Mouse (Mus musculus): ENCODE measurements around the gene Col17a1. TPM values are rescaled to one million over a fixed set of nuclear protein-coding genes. Genes with fewer than 3 reads are reported as not detected.

The Col17a1 gene
- total RNA-seq (2021): under 1 TPM; 0.05 to 0.07 TPM

DNA sequence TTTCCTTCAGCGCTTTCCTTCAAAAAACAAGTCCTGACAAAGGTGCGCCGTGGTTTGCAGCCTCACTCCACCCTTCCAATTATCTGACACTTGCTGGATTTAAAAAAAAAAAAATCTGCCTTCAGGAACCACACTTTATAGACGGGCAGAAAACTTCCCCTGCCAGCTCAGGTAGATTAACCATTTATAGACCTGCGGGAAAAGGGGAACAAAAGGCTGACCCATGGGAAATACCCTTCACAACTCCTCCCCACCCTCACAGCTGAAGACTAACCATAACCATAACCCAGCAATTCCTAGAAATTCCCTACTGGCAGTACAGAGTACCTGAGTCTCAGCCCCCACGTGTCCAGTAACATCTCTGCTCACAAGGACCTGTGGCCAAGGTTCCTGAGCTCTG is at the start of gene Col17a1:
Gene Col17a1 (minus strand): TSS at position 101 of the 400 bp plus-strand sequence.
- intact Hi-C loops (cut with DNase I): no loop called here
- DNase-seq: no peak

DNA sequence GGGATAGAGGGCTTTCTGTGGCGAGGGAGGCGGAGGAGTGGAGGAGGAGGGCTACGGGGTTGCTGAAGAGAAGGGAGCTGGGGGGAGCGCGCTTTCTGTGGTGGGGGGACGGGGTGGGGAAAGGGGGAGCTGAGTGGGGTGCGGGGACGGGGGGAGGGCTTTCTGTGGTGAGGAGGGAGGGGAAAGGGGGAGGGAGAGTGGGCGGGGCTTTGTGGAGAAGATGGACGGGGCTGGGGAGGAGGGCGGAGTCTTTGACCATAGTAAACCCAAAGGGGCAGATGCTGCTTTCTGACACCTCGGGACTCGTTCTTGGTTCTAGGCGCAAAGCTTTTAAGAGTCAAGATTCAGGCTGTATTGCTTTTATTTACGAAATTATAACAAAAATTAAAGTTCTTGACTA is 40.0 kb upstream of the Col17a1 start:
- intact Hi-C loops (cut with DNase I): loop anchor here (1.0 to 10.0 kb wide), 5 partner anchors 73 to 377 kb away; partner anchors contain the start of genes Cfap58 and Slk
- peak in 1 of 2 experiments; percentile 71 for DNase-seq

DNA sequence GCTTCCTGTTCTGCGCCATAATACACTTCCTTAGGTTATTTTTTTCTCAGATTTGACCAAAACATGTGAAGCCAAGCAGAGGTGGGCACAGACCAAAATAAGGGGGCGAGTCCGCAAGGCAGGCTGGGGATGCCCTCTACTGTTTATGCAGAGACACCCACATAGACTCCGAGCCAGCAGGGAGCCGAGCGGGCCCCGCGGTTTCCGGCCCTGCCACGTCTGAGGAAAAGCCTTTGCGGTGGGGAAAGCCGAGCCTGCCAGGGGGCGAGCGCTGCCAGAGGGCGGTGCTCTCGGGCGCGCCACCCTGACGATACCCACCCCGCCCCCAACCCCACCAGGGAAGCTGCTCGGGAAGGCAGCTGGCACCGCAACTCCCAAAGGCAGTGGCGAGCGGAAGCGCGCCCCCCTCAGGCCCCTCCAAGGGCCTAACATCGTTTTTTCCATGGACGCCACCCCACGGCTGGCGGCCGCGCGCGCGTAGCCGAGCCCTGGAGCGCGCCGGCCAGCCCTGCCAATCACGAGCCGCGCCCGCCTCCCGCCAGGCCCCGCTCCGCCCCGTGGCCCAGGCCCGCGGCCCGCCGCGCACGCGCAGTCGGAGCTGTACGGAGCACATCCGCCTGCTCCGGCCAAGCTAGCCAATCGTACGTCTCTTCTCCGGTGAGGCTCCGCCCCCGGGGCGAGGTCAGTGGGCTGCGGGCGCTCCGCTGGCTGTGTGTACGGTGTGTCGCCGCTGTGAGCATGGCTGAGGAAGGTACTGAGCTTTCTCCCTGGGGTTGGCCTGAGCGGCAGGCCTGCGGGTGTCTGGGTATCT is 39.4 kb upstream of the Col17a1 start, which contains the start of gene Sfr1:
Gene Sfr1 (plus strand): TSS at position 612 of the 811 bp plus-strand sequence.
- DNase-seq: peak; percentile 99
- intact Hi-C loops (cut with DNase I): loop anchor here (1.0 to 10.0 kb wide), 5 partner anchors 72 to 376 kb away; partner anchors contain the start of genes Cfap58 and Slk

DNA sequence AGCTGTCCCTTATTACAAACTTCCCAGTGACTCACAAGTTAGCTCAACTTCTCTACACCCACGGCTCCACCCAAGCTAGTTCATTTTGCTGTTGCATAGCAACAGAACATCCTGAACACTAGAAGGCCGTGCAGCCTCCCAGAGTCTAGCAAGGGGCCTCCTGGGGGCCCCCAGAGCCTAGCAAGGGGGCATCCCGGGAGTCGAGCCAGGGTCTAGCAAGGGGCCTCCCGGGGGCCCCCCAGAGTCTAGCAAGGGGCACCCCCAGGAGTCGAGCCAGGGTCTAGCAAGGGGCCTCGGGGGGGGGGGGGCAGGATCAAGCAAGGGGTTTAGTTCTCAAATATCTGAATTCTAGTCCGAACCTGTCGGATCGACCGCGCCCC is 38.8 kb upstream of the Col17a1 start:
- DNase-seq: peak; percentile 77 to 81
- intact Hi-C loops (cut with DNase I): loop anchor here (1.0 to 10.0 kb wide), 5 partner anchors 71 to 376 kb away; partner anchors contain the start of genes Cfap58 and Slk

DNA sequence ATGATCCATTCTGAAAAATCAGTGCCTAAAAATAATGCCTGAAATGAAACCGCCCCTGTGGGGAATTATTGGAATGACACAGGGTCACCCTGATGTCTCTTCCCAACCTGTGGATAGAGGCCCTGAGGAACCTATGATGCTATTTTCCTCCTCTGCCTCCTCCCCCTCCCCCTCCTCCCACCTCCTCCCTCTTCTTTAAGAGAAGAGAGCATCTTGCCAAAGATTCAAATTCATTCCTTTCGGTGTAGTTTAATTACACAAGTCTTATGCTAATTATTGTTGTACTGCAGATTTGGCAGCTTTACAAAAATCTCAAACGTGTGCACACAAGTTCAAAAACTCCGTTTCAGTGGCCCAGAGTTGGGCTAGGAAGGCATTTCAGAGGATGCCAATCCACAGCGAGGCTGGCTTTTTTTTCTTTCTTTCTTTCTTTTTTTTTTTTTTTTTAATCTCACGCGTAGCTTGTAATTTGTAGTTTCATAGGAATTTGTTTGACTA is 33.8 kb upstream of the Col17a1 start:
- no peak for DNase-seq
- intact Hi-C loops (cut with DNase I): no loop called here

DNA sequence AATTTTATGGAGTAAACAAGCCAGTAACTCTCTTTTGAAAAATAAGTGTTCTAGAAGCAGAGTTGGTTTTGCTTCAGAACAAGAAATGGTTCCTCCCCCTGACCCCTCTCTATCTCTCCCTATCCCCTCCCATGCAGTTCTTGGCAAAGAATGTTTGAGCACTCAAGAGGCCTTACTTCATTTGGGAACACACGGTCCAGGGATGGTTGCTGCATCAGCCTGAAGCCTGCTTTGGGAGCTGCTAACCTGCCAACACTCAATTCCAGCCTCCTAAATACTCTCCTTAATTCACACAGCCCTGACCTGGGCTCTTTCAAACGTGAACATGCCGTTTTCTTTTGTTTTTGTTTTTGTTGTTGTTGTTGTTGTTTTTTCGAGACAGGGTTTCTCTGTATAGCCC is 33.0 kb upstream of the Col17a1 start:
- intact Hi-C loops (cut with DNase I): loop anchor here (5.0 kb wide), 1 partner anchor 43 kb away; no protein-coding TSS in a partner anchor
- peak in 1 of 2 experiments; percentile 7 for DNase-seq

DNA sequence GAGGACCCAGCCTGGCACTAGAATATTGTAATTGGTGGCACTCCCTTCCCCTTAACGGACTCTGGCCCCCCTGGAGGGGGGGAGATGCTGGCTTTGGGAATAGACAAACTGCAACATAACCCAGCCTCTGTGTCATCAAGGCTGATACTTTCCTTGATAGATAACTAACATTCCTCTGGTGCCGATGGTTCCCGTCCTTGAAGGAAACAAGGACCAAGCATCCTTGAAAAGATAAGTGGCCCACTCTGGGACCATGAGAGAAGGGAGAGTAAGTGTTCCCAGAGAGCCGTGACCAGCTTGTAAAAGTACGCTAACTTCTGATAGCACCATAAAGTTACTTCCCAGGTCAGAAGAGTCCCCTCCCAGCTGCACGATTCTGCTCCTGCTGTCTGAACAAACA is 30.6 kb upstream of the Col17a1 start:
- DNase-seq: no peak
- intact Hi-C loops (cut with DNase I): loop anchor here (5.0 kb wide), 1 partner anchor 40 kb away; no protein-coding TSS in a partner anchor

DNA sequence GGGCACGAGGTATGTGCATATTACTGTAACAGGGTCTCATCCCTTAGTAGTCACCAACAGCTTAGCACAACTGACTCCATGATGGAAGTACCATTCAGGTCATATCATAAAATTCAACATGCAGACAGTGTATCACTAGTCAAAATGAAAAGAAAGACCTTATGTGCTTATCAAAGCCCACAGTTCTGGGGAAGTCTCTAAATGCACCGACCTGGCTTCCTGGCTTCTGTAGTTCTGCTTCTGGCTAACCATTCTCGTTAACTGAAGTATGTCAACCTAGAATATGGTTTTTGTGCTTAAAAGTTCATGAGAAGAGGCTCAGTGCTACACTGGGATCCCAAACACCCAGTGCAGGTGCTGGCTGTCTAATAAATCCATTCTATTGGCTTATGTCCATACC is 27.3 kb upstream of the Col17a1 start:
- intact Hi-C loops (cut with DNase I): no loop called here
- DNase-seq: no peak

DNA sequence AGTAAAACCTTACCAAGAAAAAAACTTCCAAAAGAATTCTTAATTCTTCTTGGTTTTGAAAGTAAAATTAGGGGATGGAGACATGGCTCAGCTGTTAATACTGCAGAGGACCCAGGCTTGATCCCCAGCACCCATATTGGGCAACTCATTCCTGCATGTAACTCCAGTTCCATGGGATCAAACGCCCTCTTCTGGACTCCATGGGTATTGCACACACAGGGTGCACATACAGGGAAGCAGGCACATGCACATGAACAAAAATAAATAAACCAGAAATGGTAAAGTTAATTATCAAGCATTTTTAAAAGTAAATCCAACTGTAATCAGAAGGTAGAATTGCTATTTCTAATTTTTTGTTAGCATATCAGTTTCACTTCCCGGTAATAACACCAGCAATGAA is 24.2 kb upstream of the Col17a1 start:
- intact Hi-C loops (cut with DNase I): no loop called here
- no peak for DNase-seq

DNA sequence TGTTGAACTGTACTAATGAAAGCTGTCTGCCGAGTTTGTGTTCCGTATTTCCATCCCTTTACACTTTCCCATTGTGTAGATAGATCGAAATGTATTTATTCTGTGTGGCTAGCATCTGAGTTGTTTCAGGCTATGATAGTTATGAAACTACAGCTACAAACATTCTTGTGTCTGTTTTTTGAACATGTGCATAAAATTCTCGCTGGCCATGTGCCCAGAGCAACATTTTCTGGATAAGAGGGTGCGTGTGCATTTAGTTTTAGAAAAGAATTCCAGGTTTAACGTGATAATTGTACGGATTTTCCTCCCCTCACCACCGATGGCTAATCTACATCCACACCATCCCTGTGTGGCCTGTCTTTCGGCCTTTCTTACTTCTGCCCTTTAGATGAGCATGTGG is 21.6 kb upstream of the Col17a1 start:
- DNase-seq: no peak
- intact Hi-C loops (cut with DNase I): no loop called here

DNA sequence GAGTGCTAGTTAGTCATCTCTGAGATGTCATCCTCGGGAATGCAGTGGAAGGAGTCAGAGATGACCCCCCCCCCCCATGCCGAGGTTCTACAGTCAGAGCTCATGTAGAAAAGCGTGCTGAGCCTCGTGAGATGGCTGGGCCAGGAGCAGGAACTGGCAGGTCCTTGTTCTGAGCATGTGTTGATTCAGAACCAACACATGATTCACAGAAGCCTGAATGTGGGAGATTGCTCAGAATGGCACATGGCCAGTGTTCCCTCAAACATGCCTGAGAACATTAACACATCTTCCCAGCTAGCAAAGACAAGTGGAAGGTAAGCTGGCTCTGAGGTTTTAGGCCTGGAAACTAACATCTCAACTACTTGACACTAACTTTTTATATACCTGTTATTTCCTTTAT is 18.5 kb upstream of the Col17a1 start:
- intact Hi-C loops (cut with DNase I): no loop called here
- DNase-seq: no peak

DNA sequence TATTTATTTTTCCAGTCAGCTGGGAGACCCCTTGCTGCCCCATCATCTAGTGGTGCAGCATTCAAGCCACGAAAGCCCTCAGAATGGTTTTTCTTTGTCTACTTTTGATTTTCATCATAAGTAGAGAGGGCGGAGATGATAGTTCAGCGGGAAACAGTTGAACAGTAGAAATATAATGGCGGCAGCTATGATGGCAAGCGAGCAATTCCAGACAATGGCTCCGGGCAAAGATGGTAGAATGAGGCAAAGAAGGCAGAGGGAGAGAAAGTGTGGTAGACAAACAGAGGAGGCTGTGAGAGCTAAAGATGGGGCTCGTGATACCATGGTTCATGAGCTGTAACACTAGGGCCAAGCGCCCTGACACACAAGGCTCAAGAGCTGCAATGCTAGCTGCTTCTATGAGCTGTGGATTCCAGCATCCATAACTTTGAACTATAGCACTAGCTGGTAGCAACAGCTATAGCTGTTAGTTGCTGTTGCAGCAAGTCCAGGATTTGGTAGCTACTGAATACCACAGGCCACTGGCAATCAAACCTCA is 13.9 kb upstream of the Col17a1 start:
- no peak for DNase-seq
- intact Hi-C loops (cut with DNase I): no loop called here

DNA sequence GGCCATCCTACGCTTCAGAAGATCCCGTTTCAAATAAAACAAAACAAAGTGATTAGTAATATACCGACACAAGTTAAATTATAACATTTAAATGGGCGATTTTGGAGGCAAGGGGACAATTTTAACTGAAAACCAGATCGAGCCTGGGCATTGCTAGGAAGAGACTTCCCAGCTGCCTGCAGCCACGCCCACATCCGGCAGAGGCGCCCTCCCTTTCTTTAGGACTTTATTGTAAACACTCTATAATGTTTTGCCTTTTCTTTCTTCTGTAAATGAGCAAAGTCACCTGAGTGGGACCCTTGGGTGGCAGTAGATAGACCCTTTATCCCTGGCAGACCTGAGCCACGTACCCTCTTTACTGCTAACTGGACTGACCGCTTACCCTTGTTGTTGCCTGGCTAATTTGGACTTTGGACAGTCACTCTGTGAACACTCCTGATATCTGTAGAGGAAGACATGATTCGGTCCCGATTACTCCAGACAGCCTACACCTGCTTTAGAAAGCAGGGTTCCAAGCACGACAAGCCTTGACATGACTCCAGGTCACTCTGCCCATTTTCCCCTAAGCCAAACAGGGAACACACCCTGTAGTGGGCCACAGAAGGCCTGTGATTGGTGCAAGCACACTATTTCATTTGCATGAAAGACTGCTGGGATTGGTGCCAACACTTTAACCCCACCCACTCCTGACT is 13.3 kb upstream of the Col17a1 start:
- DNase-seq: no peak
- intact Hi-C loops (cut with DNase I): no loop called here

DNA sequence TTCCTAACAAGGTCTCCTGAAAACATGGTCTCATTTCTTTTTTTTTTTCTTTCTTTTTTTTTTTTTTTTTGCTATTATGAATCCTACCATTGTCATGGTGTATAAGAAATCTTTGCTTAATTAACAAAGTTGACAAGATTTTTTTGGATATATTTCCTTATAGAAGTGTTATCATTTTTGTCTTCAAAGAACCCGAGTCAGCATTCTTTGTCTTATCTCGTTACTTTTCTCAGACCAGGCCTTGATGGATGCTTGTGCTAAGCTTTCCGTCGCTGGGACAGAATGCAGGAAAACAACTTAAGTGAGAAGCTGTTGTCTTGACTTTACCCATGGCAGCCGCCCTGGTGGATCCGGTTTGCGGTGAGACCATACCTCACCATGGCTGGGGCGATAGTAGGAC is 8.6 kb upstream of the Col17a1 start:
- no peak for DNase-seq
- intact Hi-C loops (cut with DNase I): no loop called here

DNA sequence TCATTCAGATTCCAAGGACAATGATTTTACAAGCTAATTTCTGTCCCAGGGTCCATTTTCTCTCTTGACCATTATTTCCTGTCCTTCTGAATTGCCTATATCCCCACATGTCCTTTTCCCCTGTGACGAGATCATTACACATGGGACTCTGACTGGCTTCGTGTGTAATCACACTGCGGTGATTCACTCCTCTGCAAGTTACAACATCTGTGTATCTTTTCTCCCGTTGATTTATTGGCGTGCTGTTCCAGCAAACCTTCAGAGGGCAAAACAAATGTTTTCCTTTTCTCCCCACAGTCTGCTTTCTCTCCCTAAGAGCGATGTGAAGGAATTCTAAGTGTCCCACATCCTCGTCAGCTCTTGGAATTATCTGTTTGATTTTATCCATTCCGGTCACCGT is 7.8 kb upstream of the Col17a1 start:
- DNase-seq: no peak
- intact Hi-C loops (cut with DNase I): no loop called here

DNA sequence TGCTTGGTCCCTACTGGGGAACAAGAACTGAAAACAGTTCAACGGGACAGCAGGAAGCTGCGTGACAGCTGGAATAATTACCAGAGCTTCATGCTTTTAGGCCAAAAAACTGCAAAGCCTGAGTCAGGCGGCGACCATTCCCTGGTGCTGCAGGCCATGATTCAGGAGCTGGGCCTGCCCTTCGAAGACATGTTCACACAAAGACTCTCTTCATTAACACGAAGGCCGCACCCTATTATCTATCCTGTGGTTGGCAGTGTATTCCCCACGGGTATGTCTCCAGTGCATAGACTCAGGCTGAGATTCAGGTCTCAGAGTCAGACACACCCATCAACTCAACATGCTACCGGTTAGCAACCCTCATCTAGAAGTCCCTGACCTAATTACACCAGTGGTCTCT is 6.4 kb upstream of the Col17a1 start:
- DNase-seq: peak in 1 of 2 experiments; percentile 4
- intact Hi-C loops (cut with DNase I): no loop called here

DNA sequence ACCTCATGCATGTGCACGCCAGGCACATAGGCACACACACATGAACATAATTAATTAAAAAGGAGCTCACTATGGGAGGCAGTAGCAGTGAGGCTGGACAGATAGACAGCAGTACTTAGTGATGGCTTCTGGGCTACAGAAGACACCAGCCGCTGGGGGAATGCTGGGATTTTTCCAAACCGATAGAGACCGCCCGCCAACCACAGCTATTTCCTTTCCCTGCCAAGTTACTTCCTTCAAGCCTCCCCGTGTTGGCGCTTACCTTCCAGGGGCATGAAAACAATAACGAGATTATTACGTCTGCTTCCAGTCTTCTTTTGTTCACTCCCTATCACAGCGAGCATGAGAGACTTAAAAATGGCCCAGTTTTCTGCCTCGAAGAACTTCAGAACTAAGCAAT is 5.2 kb upstream of the Col17a1 start:
- no peak for DNase-seq
- intact Hi-C loops (cut with DNase I): no loop called here

DNA sequence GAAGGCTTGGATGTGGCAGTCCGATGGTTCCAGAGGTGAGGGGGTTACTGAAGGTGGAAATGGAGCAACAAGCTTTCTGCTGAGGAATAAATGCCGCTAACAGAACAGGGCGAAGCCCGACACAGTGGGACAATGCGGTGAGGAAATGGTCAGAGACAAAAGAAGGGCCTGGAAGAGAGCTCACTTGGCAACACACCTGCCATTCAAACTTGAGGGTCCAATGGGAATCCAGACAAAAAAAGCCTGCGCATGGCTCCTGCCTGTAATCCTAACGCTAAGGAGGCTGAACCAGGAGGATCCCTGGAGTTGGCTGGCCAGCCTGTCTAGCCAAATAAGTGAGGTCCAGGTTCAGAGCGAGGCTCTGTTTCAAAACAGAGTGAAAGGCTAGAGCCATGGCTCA is 4.5 kb upstream of the Col17a1 start:
- intact Hi-C loops (cut with DNase I): no loop called here
- no peak for DNase-seq

DNA sequence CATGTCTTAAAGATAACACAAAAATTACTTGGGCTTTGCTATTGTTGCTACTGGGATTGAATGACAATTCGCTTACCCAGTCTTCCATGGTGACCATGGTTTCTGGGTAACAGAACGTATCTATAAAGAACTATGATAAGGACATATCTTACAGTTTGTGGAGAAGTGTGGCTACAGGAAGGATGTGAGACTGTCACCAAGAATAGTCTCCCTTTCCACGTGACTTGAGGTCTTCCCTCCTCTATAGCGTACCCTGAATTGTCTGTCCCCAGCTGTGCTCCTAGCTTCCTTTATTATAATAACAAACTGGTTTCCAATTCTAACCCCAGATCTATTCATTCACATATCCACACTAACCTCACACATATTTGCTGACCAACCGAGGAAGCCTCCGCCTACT is 3.8 kb upstream of the Col17a1 start:
- intact Hi-C loops (cut with DNase I): no loop called here

DNA sequence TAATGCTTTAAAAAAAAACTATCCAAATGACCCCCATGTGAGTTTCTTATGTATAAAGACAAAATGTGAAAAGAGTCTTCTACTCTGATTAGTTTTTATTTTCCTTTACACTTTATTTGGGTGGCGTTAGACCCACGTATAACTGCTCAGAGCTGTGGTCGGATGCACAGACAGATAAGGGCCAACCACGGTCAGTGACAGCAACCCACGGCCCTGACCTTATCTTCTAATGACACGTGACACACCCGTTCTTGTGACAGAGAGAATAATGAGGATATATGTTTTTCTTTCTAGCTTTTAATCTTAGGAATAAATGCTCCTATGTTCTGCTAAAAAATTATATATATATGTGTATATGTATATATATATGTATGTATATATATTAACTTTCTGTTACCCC is 2.3 kb downstream of the Col17a1 start:
- DNase-seq: no peak

More for the DNA sequence above, 3.8 kb upstream of the Col17a1 start:
- DNase-seq: no peak

DNA sequence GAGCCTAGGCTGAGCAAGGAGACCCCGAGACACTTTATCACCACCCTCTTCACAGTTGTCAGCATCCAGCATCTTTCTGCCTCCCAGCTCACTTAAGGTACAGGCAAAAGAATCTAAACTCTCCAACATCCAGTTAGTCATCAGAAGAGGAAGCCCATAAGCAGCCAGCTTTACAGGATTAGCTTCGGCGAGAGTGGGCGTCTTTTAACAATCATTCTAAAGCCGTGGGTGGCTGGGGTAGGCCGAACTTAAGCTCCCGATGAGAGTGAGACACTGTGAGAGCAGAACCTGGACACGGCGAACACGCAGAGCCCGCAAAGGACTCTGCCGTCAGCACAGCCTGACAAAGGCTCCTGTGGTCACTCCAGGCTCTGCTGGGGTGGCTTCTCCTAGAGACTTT is 13.2 kb downstream of the Col17a1 start:
- intact Hi-C loops (cut with DNase I): no loop called here
- no peak for DNase-seq

More for the DNA sequence above, 2.3 kb downstream of the Col17a1 start:
- intact Hi-C loops (cut with DNase I): no loop called here

All from heart, postnatal 10 days (tissue).